Mouse (Mus musculus) R1 (cell line): ENCODE data around the gene Lef1.

Experiments
- DNase-seq: peaks from one replicate; pipeline ENCODE4 v3.0.0-alpha.2; 2018; ENCODE audit warnings: low read depth, low spot score

Lef1 gene

DNA sequence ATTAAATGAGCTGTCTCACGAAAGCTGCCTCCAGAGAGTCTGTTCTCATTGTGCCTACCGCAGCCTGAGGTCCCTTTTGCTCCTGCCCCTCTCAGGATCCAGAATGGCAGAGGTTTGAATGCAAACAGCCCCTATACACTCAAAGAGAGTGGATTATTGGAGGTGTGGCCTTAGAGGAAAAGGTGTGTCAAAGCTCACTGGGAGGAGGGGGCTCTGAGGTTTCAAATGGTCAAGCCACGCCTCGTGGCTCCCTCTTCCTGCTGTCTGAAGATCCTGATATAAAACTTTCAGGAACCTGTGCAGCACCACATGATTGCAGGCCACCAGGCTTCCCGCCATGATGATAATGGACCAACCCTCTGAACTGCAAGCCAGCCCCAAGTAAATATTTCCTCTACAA, 137.6 kb downstream of the Lef1 start:
- DNase-seq = peak; percentile 70

DNA sequence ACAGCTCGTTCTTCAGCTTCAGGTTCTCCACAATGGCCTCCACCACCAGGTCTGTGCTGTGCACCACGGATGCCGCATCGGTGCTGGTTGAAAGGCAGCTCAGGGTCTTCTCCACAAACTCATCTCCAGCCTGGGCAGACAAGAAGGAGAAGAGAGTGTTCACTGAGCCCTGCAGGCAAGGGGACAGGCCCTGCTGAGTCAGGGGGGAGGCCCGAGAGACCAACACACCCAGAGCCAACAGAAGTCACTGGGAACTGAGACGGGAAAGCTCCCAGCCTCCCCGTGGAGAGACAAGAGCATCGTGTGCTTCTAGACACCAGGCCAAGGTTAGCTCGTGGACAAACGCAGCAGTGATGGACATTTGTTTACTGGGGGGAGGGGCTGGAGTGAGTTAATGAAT, 138.2 kb downstream of the Lef1 start:
- peak; percentile 10 for DNase-seq

DNA sequence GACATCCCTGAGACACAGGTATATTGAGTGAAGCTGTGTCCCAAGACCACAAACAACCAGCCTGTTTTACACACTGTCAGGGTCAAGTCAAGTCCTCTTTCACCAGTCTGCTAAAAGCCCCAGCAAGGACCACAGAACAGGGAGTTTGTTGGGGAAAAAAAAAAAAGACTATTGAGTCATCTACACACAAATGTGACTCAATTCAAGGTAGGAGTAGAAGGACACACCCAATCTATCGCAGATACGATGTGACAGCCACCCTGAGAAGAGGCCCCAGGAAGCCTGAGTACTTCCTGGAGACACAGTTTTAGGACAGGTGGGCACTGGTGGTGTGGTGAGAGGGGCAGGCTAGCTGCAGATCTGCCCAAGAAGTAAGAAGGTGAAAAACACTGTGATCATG, 140.0 kb downstream of the Lef1 start:
- no peak for DNase-seq

DNA sequence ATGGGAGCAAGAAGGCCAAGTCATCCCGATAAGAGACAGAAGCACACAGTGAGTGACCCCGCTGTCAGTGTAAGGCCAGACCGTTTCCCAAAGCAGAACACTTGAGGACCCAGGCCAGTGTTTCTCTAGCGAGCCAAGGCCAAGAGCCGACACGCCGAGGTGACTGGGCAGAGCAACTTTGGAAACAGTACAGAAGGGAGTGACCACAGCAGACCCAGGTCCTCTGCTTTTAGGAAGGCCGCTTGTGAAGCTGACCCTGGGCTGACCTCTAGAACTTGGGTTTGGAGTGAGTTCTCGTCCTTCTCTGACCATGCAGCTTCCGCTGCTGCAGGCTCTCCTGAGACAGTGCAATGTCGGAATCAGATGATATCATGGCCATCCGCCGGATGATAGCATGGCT, 140.7 kb downstream of the Lef1 start:
- DNase-seq = no peak

DNA sequence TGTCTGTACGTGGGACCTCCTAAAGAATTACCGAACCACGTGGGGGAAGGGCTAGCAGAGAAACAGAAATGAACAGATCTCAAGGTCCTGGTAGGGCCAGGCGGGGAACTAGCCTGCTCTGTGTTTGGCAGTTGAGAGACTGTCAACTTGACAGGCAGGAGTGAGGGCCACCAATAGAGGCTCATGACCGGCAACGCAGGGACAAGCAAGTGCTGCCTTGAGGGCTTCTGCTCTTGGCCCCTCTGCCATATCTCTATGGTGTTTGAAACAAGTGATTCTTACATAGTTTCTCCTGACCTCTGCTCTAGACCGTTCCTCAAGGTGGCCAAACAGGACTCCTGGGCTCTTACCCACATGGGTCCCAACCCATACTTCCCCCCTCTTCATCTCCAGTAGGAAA, 141.3 kb downstream of the Lef1 start:
- no peak for DNase-seq

DNA sequence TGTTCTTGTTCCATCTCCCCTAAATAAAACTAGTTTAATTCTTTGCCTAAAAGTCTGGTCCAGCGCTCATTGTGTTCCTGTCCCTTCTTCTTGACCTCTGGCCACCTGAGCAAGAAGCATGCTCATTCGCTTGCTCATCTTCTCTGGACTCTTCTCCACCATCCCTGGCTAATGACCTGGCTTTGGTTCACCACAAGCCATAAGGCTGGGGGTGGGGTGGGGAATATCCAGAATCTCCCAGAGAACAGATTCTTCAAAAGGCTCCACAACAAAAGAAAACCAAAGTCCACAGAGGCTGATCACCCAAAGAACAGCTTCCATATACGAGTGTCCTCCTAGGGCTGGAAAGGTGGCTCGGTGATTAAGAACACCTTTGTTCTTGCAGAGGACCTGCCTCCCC, 144.7 kb downstream of the Lef1 start:
- DNase-seq = no peak

DNA sequence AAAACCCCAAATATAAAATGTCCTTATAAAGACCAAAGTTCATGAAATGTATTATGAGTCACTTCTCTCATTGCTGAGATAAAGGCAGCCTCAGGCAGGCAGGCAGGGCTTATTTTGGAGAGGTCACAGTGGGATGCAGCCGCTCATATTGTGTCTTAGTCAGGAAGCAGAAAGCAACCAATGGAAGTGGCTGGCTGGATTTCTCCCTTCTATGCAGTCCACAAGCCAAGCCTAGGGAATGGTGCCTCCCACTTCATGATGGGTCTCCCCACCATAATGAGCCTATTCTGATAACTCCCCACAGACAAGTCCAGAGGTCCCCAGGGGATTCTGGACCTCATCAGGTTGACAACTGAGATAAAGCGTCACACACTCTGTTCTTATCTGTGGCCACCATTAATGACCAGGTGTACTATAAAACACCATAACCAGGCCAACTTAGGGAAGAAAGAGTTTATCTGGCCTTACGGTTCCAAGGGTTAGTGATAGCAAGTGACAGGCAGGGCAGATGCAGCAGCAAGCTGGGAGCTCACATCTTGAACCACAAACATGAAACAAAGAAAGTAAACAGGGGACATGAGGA, 145.2 kb downstream of the Lef1 start:
- no peak for DNase-seq

DNA sequence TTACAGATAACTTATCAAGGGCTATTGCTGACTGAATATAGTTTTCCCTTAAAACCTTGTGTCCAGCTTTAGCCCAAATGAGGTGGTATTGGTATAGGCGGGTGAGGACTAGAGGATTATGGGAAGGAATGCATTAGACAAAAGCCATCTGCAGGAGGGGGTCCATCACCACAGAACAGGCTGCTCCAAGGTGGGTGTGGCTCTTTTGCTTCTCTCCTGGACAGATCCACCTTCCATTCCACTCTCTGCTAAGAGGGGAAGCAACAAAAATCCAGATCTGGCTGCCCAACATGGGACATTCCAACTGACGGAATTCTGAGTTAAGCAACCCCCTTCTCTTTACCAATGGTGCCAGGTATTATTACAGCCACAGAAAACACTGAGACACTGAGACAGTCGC, 148.7 kb downstream of the Lef1 start:
- peak; percentile 82 for DNase-seq

DNA sequence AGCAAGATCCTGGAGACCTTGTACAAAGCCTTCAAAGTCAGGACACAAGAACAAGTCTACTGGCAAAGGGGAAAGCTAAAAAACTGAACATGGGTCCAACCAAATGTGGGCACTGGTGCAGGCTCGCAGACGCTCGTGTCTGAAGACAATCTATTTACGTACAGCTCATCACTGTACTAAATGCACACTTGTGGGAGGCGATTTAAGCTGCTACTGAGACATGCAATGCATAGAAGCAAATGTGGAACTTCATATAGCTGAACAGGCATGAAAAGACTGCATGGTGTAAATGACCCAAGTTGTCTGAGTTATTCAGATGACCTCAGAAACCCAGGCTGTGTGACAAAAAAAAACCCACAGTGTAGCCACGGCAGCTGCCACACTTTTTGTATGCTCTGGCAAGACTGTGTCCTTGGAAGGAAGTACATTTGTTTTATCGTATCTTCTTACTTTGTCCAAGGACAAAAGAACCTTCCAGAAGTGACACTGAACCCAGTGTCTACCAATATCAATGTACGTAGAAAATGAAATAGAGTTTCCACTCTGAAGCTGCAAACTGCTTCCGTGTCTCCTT, 149.2 kb downstream of the Lef1 start:
- no peak for DNase-seq

DNA sequence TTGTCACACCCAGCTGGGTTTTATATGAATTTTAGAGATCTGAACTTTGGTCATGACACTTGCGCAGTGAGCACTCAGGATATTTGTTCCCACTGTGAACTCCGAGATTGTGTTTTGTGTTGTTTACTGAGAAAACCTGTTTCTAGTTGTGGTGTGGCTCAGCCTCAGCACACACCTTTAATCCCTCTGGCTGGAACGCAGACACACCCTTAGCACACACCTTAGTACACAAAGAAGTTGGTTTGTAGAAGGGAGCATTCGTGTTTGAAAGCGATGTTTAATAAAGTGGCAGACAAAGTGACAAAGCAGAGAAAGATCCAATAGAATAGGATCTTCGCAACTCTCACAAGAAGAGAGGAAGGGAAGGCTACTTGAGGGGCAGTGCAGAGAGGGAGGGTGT, 150.1 kb downstream of the Lef1 start:
- DNase-seq = peak; percentile 82

DNA sequence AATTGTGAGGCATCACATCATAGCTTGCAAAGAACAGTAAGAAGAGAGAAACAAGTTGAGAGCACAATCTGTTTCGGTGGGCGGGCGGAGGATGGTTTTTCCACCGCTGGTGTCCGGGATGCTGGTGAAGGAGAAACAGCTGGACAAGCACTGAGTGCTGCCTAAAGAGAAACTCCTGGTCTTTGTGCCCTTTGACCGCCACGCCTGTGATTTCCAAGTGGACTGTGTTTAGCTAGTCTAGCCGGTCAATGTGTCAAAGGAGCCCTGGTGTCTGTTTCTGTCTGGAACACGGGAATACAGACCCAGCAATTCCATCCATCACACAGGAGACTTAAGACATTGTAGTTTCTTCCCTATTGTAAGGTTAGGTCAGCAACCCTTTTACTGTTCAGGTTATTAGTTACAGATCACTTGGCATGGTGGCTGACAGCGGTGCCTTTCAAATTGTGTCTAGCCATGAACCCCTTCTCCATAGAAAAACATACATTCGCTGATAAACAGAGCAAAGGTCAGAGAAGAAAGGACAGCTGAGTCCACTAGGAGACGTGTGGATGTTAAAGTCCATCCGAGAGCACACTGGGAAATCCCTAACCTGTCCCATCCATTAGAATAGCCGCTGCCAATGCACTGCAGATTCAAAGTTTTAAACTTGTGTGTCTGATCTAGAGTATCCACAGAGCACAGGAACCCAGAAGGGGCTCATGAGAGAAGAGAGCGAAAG, 153.7 kb downstream of the Lef1 start:
- no peak for DNase-seq

DNA sequence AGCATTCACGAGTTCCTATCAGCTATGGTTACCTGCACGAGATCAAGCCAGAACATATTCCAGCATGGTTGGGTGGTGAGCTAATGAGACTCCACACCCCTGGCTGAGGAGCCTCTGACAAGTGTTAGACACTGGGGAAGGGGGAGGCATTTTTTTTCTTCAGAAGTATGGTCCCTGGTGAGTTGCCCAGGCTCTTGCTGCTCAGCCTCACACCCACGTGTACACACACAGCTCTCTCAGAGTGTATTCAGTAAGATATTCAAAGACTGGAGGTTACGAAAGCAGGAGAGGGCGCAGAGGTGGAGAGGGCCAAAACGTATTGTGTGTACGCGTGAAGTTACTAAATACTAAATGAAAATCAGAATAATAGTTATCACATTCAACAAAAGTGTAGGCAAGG, 155.2 kb downstream of the Lef1 start:
- DNase-seq = no peak

DNA sequence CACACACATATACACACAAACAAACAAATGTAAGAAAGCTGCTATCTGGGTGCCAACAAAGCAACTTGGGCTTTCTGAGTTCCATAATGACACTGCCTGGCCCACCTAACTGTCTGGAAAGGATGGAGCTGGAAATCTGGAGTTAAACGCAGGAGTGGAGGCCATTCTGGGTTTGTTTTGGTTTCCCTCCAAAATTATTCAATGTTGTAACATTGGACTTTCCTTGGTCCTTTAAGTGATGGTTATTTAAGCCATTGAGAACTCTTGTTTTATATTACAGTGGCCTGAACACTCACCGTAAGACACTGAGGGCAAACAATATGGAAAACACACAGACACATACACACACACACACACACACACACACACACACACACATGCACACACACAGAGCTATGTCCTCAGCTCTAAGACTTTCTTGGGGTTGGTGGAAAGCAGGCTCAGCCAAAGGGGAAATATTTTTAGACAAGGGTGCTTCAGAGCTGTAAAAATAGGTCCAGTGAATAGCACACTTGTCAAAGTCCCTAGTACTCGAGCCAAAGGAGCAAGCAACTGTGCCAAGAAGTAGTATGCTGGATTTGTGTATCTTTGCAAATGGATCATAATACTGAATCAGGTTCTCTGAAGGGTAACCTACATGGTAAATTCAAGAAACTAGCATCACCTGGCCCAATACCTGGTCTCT, 156.2 kb downstream of the Lef1 start:
- DNase-seq = no peak

DNA sequence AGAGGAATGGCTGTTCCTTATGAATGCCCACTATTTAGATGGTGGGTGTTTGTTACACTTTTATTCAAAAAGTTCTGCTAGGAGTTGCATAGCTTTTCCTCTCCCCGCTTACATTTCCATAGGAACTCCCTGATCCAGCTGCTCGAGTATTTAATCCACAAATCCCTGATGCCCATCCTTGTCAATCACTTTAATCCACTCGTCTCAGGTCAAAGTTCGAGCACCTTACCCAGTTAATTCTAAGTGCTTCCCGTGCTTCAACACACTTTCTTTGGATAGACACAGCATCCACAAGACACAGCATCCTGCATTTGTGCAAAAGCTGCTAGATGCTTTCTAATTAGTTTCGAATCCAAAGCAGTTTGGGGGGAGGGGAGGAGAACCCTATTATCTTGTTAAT, 160.1 kb downstream of the Lef1 start:
- peak; percentile 51 for DNase-seq

DNA sequence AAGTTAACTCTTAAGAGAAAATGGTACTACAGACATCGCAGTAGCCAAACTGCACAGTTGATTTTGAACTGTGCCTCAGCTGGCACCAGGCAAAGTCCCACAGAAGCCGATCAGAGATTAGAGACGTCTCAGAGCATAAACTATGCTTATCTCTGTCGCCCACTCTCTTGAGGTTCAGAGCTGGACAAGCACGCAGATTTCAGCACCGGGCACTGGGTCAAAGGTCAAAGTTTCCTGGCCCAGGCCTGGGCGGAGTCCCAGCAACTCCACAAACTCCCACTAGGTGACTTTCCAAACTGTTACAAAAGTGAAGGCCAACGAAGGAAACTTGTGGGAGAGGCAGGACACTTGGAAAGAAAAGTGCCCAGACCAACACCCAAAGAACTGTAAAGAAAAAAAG, 160.9 kb downstream of the Lef1 start:
- peak; percentile 91 for DNase-seq

DNA sequence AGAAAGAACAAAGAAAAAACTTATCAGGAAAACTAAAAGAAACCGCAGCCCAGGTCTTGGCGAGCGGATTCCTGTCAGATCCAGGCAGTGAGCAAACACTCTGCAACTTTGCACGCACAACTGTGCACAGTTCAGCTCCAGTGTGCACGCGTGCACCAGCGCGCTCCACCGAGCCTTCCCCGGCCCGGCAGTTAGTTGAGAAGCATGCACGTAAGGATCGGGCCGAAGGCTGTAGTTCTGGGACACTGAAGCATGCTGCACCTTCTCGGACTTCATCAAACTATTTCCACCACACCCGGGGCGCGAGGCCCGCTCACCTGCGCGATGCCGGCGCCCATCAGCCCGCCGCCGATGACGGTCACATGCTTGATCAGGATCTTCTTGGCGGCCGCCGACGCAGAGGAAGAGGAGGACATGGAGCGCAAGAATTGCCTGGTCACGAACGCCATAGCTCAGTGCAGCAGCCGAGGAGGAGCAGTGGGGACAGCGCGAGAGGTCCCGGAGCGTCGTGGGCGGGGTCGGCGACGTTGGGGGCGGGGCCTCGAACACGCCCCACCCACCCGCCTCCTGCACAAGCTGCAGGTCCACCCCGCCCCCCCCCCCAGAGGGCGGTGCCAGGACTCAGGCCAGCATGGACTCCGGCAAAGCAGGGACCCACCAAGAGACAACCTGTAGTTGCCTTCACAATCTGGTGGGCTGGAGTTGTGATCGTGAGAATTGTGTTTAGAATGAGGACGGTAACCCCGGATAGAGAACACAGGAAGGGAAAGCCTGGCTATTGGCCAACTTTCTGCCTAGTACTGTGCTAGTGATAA, 161.5 kb downstream of the Lef1 start, which contains the start of gene Hadh:
Hadh (minus strand) TSS at position 543 of the 815 bp plus-strand sequence.
- peak; percentile 86 for DNase-seq

DNA sequence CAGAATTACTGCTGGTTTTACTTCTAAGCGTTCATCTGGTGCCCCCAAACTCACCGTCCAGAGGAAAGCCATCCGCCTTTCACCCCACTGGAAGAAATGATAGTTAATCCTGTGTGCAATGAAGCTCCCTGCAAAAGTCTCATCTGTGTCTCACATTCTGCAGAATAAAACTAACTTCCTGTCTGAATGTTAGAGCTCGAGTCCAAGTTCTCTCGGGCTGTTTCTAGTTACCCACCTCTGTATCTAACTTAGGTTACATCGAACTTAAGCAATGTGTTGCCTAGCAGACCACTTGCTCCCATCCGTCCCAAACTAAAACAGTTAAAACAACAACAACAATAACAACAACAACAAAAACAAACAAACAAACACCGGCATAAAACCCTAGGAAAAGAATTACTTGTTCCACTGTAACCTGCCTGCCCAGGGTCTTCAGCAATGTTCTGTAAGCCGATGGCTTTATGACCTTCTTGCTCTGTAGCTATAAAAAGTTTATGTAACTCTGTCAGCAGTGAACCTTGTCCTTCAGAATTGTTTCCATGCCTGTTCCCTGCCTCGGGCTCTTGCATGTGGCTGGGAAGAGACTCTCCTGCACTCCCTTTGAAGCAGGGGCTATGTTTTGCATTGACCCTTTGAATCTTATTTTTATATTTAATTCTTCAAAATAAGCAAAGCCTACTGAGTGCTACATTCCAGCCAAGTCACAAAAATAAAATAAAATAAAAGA, 162.3 kb downstream of the Lef1 start:
- DNase-seq = no peak
